Mouse (Mus musculus): ENCODE measurements around the gene Lpin2. TPM values are rescaled to one million over a fixed set of nuclear protein-coding genes. Genes with fewer than 3 reads are reported as not detected.

Lpin2 gene
- polyA plus RNA-seq, 1 experiment from 2014 or later, result 45.2 TPM

DNA sequence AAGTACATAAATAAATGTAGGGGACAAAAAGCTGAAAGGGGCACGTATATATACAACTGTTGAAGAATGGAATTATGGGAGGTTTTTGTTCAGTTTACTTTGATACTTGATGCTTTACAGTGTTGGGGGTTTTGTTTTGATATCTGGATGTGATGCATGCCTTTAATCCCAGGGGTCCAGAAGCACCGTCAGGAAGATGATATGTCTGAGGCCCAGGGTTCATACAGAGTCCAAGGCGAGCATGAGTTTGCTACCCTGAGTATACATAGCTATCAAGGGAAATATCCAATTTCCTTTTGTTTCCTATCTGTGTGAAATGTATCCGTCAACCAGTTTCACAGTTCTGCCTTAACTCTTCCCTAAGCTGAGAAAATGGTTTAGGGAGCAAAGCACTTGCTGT, 29.0 kb upstream of the Lpin2 start:
- Histone ChIP-seq H3K9me3 (0 out of 2 replicates have a peak, but pooled peaks cover 3% of the 10 kb centered on the region), H3K36me3 (replicated peaks) (no peaks in the 10 kb centered on the region), H3K27ac (replicated peaks) (no peak overlapping the region), H3K4me3 (no peak overlapping the region), H3K4me1 (peaks cover 29% of the 10 kb centered on the region), H3K27me3 (replicated peaks; ENCODE audit: low read depth, poor library complexity, severe bottlenecking) (no peaks in the 10 kb centered on the region)
- WGBS, result 38% methylated on average over 4 of the region's 4 CpGs
- DNase-seq (ENCODE audit: low spot score), result peak; percentile 41

DNA sequence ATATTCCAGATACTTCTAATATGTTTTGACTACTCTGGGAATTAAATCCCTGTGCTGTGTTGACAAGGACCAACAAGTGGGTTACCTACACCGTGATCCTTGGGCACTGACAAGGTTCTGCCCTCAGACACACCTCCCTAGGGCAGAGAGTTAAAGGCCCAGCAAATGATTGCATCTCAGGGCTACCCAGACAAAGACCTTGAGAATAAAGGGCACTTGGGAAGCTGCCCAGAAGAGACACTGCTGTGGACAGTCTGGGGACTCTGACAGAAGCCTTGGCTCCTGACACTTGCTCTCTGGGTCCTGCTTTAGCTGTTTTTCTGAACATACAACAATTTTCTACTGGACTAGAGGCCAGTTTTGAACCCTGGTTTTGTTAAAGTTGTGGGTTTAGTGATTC, 27.1 kb upstream of the Lpin2 start:
- 29% methylated on average over 1 of the region's 1 CpGs for WGBS
- Histone ChIP-seq H3K4me1 (peaks cover 46% of the 10 kb centered on the region), H3K36me3 (replicated peaks) (no peaks in the 10 kb centered on the region), H3K27ac (replicated peaks) (peak overlapping the region; percentile 73), H3K4me3 (no peak overlapping the region), H3K9me3 (no peaks in the 10 kb centered on the region), H3K27me3 (replicated peaks; ENCODE audit: low read depth, poor library complexity, severe bottlenecking) (no peaks in the 10 kb centered on the region)
- no peak for DNase-seq (ENCODE audit: low spot score)

DNA sequence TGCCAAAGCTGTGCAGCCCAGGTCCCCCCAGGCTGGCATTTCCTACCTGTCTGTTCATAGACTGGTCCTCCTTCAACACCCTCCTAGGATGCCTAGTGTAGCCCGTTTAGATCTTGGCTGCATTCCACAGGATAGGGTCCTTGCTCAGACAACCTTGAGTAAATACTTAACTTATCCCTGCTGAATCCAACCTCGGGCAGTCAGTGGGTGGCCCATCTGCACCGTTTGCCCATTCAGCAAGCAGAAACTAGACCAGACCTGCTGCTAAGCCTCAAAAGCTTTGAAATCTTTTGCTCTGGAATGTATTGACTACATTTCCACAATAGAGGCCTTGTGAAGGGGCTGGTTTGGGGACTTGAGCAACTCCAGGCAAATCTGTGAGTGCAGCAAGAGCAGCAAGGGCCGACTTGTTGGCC, 23.2 kb upstream of the Lpin2 start:
- Histone ChIP-seq H3K9me3 (no peaks in the 10 kb centered on the region), H3K36me3 (replicated peaks) (no peaks in the 10 kb centered on the region), H3K4me1 (peaks cover 39% of the 10 kb centered on the region), H3K4me3 (no peak overlapping the region), H3K27me3 (replicated peaks; ENCODE audit: low read depth, poor library complexity, severe bottlenecking) (no peaks in the 10 kb centered on the region), H3K27ac (replicated peaks) (peak overlapping the region; percentile 76)
- 14% methylated on average over 4 of the region's 4 CpGs for WGBS
- DNase-seq (ENCODE audit: low spot score), result peak; percentile 69

DNA sequence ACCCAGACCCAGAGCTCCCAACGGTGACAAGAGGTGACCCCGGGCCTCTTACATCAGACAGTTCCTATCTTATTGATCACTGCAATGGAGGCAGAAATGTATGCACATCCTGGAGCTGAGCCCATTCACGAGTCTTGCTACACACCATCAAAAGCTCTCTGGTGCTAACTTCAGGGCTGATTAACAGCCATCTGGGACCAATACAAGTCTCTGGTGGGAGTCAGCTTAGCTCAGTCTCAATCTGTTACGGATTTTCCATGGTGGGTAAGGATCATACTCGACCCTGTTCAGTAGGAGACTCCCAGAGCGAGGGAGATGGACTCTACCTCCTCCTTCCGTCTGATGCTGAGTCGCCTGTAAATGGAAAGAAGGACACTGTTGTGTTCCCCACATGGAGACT, 22.6 kb upstream of the Lpin2 start:
- no peaks in the 10 kb centered on the region for H3K9me3 ChIP-seq
- peak overlapping the region; percentile 76 for H3K27ac ChIP-seq (replicated peaks)
- 48% methylated on average over 8 of the region's 8 CpGs for WGBS

DNA sequence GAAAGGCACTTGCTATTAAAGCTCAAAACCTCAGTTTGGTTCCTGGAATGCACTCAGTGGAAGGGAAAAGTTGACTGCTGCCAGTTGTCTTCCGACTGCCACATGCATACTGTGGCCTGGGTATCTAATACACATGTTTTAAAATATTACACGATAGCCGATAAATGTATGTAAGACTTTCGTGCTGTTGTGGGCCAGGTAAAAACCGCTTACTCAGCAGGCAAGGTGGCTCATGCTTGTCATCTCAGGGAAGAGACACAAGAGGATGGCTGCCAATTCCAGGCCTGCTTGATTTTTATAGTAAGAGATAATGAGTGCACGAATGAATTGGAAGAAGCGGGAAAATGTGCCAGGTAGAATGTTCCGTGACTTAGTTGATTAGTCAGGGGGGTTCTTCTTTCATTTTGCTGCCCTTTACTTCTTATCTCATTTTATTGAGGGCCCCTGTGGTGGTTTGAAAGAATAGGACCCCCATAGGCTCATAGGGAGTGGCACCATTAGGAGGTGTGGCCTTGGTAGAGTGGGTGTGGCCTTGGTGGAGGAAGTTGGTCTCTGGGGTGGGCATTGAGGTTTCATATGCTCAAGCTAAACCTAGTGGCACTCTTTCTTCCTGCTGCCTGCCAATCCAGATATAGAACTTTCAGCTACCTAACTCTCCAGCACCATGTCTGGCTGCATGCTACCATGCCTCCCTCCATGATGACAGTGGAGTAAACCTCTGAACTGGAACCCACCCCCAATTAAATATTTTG, 21.9 kb upstream of the Lpin2 start:
- Histone ChIP-seq H3K27me3 (replicated peaks; ENCODE audit: low read depth, poor library complexity, severe bottlenecking) (no peaks in the 10 kb centered on the region), H3K4me3 (no peak overlapping the region), H3K4me1 (peaks cover 26% of the 10 kb centered on the region), H3K27ac (replicated peaks) (peak overlapping the region; percentile 76), H3K36me3 (replicated peaks) (no peaks in the 10 kb centered on the region), H3K9me3 (no peaks in the 10 kb centered on the region)
- DNase-seq (ENCODE audit: low spot score), result no peak
- 91% methylated on average over 8 of the region's 8 CpGs for WGBS

More for the DNA sequence above, 22.6 kb upstream of the Lpin2 start:
- H3K27me3 ChIP-seq (replicated peaks; ENCODE audit: low read depth, poor library complexity, severe bottlenecking), result no peaks in the 10 kb centered on the region
- peak; percentile 34 for DNase-seq (ENCODE audit: low spot score)
- peaks cover 33% of the 10 kb centered on the region for H3K4me1 ChIP-seq
- no peaks in the 10 kb centered on the region for H3K36me3 ChIP-seq (replicated peaks)
- H3K4me3 ChIP-seq, result no peak overlapping the region

DNA sequence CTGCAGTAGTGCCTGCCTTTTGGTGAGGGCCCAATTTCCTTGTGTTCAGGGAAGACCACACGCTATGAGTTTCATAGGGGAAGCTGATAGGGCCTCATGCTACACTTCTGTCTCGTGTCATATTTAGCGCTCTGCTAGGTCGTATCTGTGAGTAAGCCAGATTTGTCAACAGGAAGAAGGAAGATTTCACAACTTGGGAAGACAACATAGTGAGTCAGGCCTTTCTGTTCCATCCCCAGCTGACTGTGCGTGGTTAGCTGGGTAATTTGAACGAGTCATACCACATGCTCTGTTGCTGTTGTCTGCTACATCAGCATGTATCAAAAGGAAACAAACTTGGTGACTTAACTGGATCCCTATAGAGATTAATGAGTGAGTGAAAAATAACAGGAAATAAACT, 17.4 kb upstream of the Lpin2 start:
- H3K4me3 ChIP-seq, result no peak overlapping the region
- H3K9me3 ChIP-seq, result no peaks in the 10 kb centered on the region
- no peaks in the 10 kb centered on the region for H3K27me3 ChIP-seq (replicated peaks; ENCODE audit: low read depth, poor library complexity, severe bottlenecking)
- WGBS, result 83% methylated on average over 6 of the region's 6 CpGs
- H3K27ac ChIP-seq (replicated peaks), result no peak overlapping the region
- H3K4me1 ChIP-seq, result peaks cover 7% of the 10 kb centered on the region
- no peak for DNase-seq (ENCODE audit: low spot score)
- no peaks in the 10 kb centered on the region for H3K36me3 ChIP-seq (replicated peaks)

DNA sequence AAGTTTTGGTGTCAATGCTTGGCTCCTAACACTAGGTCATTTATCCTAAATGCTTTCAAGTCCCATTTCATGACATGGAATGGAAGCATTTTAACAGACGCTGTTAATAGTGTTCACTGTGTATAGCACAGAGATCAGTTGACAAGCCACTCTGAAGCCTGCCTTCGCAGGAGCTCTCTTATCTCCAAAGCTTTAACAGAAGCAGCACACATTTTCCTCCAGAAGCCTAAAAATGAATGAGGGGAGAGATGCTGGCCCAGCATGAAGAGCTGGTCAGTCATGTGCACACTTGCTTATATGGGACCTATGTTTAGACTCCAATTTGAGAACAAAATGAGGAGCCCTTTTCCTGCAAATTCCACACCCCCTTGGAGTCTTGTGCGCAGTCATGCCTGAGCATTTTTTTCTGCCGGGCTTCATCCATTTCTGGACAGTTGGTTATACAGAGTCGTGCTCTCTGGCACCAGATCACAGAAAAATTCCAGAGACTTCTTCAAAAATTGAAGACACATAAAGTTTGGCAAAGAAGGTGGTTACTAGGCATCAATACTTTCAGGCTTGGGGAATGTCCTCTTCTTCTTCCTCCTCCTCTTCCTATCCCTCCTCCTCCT, 14.1 kb upstream of the Lpin2 start:
- DNase-seq (ENCODE audit: low spot score), result no peak
- H3K4me3 ChIP-seq, result no peak overlapping the region
- WGBS, result 86% methylated on average over 5 of the region's 5 CpGs
- H3K27ac ChIP-seq (replicated peaks), result no peak overlapping the region
- H3K9me3 ChIP-seq, result no peaks in the 10 kb centered on the region
- H3K36me3 ChIP-seq (replicated peaks), result no peaks in the 10 kb centered on the region
- no peaks in the 10 kb centered on the region for H3K27me3 ChIP-seq (replicated peaks; ENCODE audit: low read depth, poor library complexity, severe bottlenecking)
- H3K4me1 ChIP-seq, result no peaks in the 10 kb centered on the region

DNA sequence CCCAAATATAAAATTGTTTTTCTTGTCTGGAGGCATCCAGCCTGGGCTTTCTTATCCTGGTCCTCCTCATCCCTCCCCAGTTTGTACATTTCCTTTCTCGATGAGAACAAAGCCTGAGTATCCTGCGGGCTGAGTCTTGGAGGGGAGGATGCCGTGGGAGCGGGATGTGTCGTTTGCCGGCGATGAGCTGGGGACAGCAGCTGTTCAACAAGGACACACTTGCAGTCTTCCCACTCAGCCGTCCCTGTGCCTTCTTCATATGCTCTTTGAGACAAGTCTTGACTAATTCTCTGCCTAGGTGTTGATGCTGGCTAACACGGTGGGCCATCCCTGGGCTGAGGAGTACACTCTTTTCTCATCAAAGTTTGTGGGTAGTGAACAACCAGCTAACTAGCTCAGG, 13.5 kb upstream of the Lpin2 start:
- Histone ChIP-seq H3K9me3 (no peaks in the 10 kb centered on the region), H3K4me3 (no peak overlapping the region), H3K36me3 (replicated peaks) (no peaks in the 10 kb centered on the region), H3K27me3 (replicated peaks; ENCODE audit: low read depth, poor library complexity, severe bottlenecking) (no peaks in the 10 kb centered on the region), H3K27ac (replicated peaks) (no peak overlapping the region), H3K4me1 (no peaks in the 10 kb centered on the region)
- DNase-seq (ENCODE audit: low spot score), result no peak
- 55% methylated on average over 9 of the region's 9 CpGs for WGBS

DNA sequence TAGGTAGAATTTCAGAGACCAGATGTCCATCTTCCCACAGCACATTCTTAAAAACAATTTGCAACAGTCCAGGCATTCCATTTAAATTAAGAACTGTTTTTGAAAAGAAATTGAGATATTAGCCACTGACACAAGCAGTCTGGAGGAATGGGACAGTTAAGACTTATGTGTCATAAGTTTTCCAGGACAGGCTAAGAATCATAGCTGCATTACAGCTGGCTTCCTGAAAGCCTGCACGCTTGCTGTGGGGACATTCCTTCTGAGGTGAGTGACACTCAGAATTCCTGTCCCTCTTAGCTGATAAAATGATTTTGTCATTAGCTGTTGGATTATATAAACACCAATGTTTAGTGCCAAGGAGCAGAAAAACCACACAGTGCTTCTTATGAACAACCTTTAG, 12.7 kb upstream of the Lpin2 start:
- Histone ChIP-seq H3K4me3 (no peak overlapping the region), H3K27ac (replicated peaks) (no peak overlapping the region), H3K36me3 (replicated peaks) (no peaks in the 10 kb centered on the region), H3K4me1 (no peaks in the 10 kb centered on the region), H3K9me3 (no peaks in the 10 kb centered on the region), H3K27me3 (replicated peaks; ENCODE audit: low read depth, poor library complexity, severe bottlenecking) (no peaks in the 10 kb centered on the region)
- no peak for DNase-seq (ENCODE audit: low spot score)
- 80% methylated on average over 1 of the region's 1 CpGs for WGBS

DNA sequence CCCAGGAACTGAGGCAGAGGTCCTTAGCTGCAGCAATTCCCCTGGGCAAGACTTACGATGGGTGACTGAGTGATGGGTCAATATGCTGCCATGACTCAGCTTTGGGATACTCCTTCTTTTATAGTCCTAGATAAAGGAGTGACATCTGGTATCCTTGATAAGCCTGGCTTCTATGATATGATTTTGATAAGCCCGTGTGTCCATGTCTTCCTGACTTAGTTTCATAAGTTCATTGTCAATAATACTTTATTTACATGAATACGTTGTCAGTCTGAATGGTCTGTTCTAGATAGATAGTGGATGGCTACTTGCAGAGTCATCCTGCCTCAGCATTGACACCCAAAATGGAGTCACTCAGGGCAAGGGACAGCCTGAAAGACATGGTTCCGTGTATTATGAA, 11.2 kb upstream of the Lpin2 start:
- no peaks in the 10 kb centered on the region for H3K9me3 ChIP-seq
- H3K27me3 ChIP-seq (replicated peaks; ENCODE audit: low read depth, poor library complexity, severe bottlenecking), result no peaks in the 10 kb centered on the region
- H3K4me1 ChIP-seq, result no peaks in the 10 kb centered on the region
- 91% methylated on average over 4 of the region's 4 CpGs for WGBS
- H3K4me3 ChIP-seq, result no peak overlapping the region
- no peak overlapping the region for H3K27ac ChIP-seq (replicated peaks)
- DNase-seq (ENCODE audit: low spot score), result no peak
- H3K36me3 ChIP-seq (replicated peaks), result no peaks in the 10 kb centered on the region

DNA sequence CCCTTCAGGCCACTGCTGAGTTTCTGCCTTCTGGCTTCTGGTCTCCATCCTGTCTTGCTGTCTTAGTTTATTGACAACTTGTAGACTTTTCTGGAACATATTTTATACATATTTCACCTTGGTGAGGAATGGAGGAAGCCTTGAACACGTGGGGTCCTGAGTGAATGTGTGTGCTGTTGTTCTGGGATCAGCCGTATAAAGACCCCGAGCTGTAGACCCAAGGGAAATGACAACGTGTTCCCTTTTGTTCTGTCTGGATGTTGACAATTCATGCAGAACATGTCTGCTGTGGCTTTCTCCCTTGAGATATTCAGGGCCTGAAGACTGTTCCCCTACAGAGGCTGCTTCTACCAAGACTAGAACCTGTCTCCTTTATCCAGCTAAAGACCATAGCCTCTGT, 5.0 kb upstream of the Lpin2 start:
- H3K9me3 ChIP-seq, result no peaks in the 10 kb centered on the region
- H3K4me1 ChIP-seq, result peaks cover 17% of the 10 kb centered on the region
- peaks cover 6% of the 10 kb centered on the region for H3K27me3 ChIP-seq (replicated peaks; ENCODE audit: low read depth, poor library complexity, severe bottlenecking)
- WGBS, result 67% methylated on average over 4 of the region's 4 CpGs
- no peak for DNase-seq (ENCODE audit: low spot score)
- H3K4me3 ChIP-seq, result no peak overlapping the region
- no peaks in the 10 kb centered on the region for H3K36me3 ChIP-seq (replicated peaks)
- no peak overlapping the region for H3K27ac ChIP-seq (replicated peaks)

DNA sequence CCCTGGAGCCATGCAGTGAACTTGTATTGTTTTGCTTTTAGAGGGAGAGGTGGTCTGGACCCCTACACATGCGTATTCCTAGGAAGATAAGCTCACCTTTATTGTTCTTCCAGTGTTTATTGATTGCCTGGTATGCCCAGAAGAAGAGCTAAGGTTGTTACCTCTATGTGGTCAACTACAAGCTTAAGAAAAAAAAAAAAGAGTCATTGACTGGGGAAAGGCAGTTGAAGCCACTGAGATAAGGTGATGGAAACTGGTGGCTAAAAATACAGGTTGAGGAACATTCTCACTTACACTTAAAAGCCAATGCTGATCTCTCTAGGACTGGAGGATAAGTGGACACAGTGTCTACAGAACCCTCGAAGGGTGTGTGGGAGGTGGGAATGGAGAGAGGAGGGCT, 4.4 kb upstream of the Lpin2 start:
- Histone ChIP-seq H3K36me3 (replicated peaks) (no peaks in the 10 kb centered on the region), H3K9me3 (no peaks in the 10 kb centered on the region), H3K27me3 (replicated peaks; ENCODE audit: low read depth, poor library complexity, severe bottlenecking) (peaks cover 6% of the 10 kb centered on the region), H3K4me1 (peaks cover 22% of the 10 kb centered on the region), H3K27ac (replicated peaks) (no peak overlapping the region), H3K4me3 (no peak overlapping the region)
- DNase-seq (ENCODE audit: low spot score), result no peak
- 77% methylated on average over 2 of the region's 2 CpGs for WGBS

DNA sequence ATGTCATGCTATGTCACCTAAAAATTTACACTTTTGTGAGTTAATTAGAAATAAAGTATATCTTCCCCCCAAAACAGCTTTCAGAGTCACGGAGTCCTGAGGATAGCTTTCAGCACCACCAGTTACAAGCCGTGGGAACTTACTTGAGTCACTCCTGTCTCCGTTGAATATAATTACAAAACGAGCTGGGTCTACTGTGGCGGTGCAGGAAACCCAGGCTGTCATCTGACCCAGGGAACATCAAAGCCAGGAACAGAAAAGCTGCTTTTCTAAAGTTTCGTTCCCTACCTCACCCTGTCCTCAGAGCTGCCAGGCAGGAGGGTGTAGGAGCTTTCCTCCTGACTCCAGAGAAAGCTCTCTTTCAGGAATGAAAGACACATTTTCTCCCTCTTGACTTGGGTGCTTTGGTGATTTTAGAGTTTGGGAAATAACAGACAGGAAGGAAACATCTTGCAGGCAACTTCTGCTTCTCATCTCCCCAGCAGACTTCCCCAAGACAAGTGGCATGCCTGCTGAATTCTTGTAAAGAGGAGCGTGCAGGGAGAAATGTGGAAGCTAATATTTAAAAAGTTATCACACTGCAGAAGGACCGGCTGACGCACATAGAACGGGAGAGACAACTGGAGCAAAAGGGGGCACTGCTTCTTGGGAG, 3.7 kb upstream of the Lpin2 start:
- Histone ChIP-seq H3K27ac (replicated peaks) (no peak overlapping the region), H3K4me3 (no peak overlapping the region), H3K36me3 (replicated peaks) (no peaks in the 10 kb centered on the region), H3K9me3 (no peaks in the 10 kb centered on the region), H3K27me3 (replicated peaks; ENCODE audit: low read depth, poor library complexity, severe bottlenecking) (peaks cover 6% of the 10 kb centered on the region), H3K4me1 (peaks cover 22% of the 10 kb centered on the region)
- DNase-seq (ENCODE audit: low spot score), result no peak
- WGBS, result 43% methylated on average over 10 of the region's 10 CpGs

Measured in embryonic facial prominence, embryonic 10.5 days (tissue).